Mouse (Mus musculus): ENCODE results near the gene Cpsf4l. TPM values are rescaled to one million over a fixed set of nuclear protein-coding genes. Genes with fewer than 3 reads are reported as not detected.

Gene Cpsf4l
- polyA plus RNA-seq, 1 experiment from 2014 or later: 0.47 TPM

DNA sequence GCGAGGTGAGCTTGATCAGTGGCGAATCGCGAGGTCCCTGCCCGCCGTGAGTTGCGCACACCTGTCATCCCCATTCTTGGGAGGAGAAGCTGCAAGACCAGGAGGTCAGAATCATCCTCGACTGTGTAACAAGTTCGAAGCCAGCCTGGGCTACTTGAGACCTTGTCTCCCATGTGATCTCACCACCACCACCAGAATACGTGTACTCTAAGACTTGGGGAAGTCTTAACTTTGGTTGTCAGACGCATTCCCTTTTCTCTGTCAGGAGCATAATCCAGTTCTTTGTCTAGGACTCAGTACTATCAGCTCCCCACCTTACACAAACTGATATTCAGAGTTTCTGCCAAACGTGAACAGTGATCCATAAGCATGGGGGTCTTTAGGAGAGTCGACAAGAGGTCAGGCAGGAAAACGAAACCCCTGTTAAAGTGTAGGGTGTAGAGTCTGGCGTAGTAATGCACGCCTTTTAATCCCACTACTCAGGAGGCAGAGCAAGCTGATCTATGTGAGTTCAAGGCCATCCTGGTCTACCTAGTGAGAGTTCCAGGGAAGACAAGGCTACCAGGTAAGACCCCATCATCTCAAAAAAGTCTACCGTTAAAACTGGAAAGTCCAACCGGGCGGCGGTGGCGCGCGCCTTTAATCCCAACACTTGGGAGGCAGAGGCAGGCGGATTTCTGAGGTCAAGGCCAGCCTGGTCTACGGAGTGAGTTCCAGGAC lies 24.9 kb downstream of the Cpsf4l start:
- H3K27ac ChIP-seq: peak overlapping the region; percentile 92
- WGBS: 43% methylated on average over 25 of the region's 25 CpGs

DNA sequence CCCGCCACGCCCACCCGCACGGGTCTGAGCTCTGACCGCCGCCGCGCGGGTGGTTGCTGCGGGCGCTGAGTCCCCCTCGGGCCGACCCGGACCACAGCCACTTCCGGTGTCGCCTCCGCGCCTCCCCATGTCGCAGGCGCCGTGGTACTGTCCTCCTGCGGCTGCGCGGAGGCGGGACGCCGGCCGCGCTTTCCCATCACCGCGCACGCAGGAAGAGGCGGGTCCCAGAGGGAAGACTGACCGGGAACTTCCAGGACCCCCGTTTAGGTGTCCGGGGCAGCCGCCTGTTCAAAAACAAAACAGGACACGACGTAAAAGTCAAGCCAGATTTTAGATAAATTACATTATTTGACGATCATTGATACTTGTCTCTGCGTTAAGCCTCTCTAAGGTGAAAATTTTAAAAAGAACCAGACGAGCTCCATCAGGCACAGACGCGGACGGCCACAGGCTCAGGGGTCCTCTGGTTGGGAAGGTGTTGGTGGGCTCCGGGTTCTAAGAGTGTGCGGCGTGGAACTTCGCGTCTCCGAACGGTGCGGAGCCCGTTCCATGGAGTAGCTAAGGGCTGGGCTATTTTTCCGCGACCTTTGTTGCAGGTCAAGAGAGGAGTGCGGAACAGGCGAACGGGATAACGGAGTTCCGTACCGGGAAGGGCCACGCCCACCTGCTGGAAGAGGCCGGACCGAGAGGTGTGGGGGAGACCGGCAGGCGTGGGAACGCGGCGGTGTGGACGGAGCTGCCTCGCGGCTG lies 25.7 kb downstream of the Cpsf4l start, which contains the start of the genes Fam104a and D11Wsu47e:
Gene Fam104a, minus strand, starts transcription at position 199 of the 750 bp plus-strand sequence.
Gene D11Wsu47e, plus strand, starts transcription at position 456 of the 750 bp plus-strand sequence.
- DNase-seq (ENCODE audit: low spot score): peak; percentile 96
- Histone ChIP-seq H3K4me3 (peak within 1 kb of the TSS; percentile 93), H3K9me3 (no peaks in the 10 kb centered on the region), H3K4me1 (replicated peaks) (peaks cover 60% of the 10 kb centered on the region), H3K27me3 (ENCODE audit: insufficient read depth, poor library complexity, severe bottlenecking) (no peaks in the 10 kb centered on the region), H3K27ac (peak within 1 kb of the TSS; percentile 92), H3K36me3 (peaks cover 15% of the 10 kb centered on the region)
- under 1% methylated on average over 73 of the region's 73 CpGs for WGBS

More for the DNA sequence above, 24.9 kb downstream of the Cpsf4l start:
- no peak for DNase-seq (ENCODE audit: low spot score)
- no peaks in the 10 kb centered on the region for H3K27me3 ChIP-seq (ENCODE audit: insufficient read depth, poor library complexity, severe bottlenecking)
- peaks cover 59% of the 10 kb centered on the region for H3K4me1 ChIP-seq (replicated peaks)
- H3K4me3 ChIP-seq: peak overlapping the region; percentile 93
- no peaks in the 10 kb centered on the region for H3K9me3 ChIP-seq
- H3K36me3 ChIP-seq: peaks cover 23% of the 10 kb centered on the region

DNA sequence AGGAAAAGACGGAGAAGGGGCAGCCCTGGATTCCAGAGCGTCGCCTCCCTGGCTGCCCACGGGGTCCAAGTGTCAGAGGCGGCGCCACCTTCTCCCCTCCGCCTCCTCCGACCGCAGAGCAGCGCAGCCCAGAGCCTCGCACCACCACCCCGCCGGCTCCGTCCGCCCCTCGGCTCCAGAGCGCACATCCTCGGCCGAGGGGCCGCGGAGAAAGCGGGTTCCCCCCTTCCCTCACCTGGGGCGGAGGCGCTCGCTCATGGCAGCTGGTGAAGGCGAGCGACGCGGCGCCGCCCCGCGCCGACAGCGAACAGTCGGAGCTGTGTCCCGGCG lies 26.2 kb downstream of the Cpsf4l start:
- peak overlapping the region; percentile 92 for H3K27ac ChIP-seq

DNA sequence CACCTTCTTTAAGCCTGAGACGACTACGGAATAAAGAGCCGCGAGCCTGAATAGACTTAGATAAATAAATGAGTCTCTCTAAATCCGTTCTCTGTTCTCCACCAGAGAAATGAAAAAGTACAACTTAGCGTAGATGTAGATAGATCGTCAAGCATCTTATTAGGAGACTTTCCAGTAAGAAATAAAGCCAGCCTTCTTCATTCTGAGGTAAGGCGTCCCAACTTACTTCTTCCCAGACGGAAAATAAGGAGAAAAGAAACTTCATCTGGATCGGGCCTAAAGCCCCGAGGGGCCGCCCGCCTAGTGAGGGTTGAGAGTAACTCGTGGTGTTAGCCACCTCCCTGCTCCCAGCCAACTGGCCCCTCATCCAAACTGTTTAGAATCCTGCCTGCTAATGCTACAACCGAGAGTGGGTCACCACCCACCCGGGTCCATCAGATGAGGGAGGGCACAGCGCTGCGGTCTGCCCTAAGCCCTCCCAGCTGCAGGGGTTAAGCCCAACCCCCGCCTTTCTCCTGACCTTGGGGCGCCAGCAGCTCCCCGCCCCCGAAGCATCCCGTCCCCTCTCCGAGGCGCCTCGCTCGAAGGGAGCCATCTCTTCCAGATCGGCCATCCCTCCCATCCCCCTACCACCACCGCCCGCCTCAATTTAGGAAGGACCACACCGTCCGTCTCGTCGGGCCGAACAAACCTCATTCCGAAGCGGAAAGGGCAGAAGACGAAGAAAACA lies 26.8 kb downstream of the Cpsf4l start:
- DNase-seq (ENCODE audit: low spot score): peak; percentile 73
- peak overlapping the region; percentile 92 for H3K27ac ChIP-seq
- no peaks in the 10 kb centered on the region for H3K9me3 ChIP-seq
- H3K36me3 ChIP-seq: peaks cover 5% of the 10 kb centered on the region
- peaks cover 66% of the 10 kb centered on the region for H3K4me1 ChIP-seq (replicated peaks)
- H3K4me3 ChIP-seq: peak overlapping the region; percentile 93
- 5% methylated on average over 38 of the region's 38 CpGs for WGBS
- H3K27me3 ChIP-seq (ENCODE audit: insufficient read depth, poor library complexity, severe bottlenecking): no peaks in the 10 kb centered on the region

More for the DNA sequence above, 26.2 kb downstream of the Cpsf4l start:
- H3K4me3 ChIP-seq: peak overlapping the region; percentile 93
- DNase-seq (ENCODE audit: low spot score): no peak
- H3K27me3 ChIP-seq (ENCODE audit: insufficient read depth, poor library complexity, severe bottlenecking): no peaks in the 10 kb centered on the region
- H3K4me1 ChIP-seq (replicated peaks): peaks cover 62% of the 10 kb centered on the region
- under 1% methylated on average over 29 of the region's 38 CpGs for WGBS
- H3K9me3 ChIP-seq: no peaks in the 10 kb centered on the region
- H3K36me3 ChIP-seq: peaks cover 10% of the 10 kb centered on the region

DNA sequence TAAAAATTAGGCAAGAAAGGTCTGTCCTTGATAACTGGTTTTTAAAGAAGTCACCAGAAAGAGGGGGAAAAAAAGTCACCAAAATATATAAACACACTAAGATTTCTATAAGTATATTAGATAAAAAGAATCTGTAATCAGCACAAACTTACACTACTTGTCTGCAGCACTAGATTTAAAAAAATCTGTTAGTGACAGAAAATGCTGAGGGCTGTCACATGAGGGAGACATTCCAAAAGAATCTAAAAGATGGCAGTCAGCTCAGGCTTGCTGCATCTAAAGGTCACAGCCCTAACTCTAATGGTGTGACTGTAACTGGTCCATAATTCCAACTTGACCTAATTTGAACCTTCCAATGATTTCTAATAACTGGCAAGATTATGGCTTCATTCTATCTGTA lies 27.8 kb downstream of the Cpsf4l start:
- peaks cover 59% of the 10 kb centered on the region for H3K4me1 ChIP-seq (replicated peaks)

DNA sequence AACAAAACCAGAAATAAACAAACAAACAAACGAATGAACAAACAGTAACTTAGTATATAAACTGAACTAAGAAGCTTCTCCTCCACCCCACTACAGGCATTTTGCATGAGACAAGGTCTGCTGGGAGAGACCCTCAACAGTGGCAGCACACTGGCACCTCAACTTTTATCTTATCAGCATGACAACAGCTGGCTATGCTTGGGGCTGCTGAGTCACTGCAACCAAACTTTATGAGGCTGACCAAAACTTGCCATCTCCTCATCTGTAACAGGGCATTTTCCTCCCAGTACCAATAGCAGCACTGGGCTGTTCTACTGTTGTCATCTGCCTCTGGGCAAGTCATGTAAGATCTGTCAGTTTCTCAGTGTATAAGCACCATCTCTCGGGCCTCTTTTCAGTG lies 28.9 kb downstream of the Cpsf4l start:
- no peaks in the 10 kb centered on the region for H3K9me3 ChIP-seq
- no peak for DNase-seq (ENCODE audit: low spot score)
- H3K27me3 ChIP-seq (ENCODE audit: insufficient read depth, poor library complexity, severe bottlenecking): no peaks in the 10 kb centered on the region
- peaks cover 50% of the 10 kb centered on the region for H3K4me1 ChIP-seq (replicated peaks)
- H3K27ac ChIP-seq: no peak overlapping the region
- peaks cover 19% of the 10 kb centered on the region for H3K36me3 ChIP-seq
- H3K4me3 ChIP-seq: no peak overlapping the region
- WGBS: 88% methylated on average over 2 of the region's 2 CpGs

More for the DNA sequence above, 27.8 kb downstream of the Cpsf4l start:
- H3K27ac ChIP-seq: no peak overlapping the region
- DNase-seq (ENCODE audit: low spot score): no peak
- no peaks in the 10 kb centered on the region for H3K27me3 ChIP-seq (ENCODE audit: insufficient read depth, poor library complexity, severe bottlenecking)
- peaks cover 8% of the 10 kb centered on the region for H3K36me3 ChIP-seq
- peak overlapping the region; percentile 93 for H3K4me3 ChIP-seq
- H3K9me3 ChIP-seq: no peaks in the 10 kb centered on the region

DNA sequence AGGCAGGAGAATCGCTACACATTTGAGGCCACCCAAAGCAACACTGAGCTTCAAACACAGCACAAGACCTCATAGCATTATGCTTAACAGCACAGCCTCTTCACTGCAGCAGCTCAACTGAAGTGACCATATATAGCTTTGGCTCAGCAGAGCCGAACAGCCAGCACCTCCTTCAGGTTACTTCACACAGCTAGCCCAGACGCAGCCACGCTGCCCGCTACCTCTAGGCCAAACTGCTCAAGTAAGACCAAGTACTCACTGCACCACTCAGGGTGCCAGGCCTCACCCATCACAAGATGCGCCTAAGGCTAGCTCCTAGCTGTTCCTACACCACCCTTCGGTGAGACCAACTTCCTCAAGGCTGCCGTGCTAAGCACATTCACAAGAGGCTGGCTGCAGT lies 31.4 kb downstream of the Cpsf4l start:
- no peak for DNase-seq (ENCODE audit: low spot score)
- peaks cover 44% of the 10 kb centered on the region for H3K36me3 ChIP-seq
- H3K27ac ChIP-seq: no peak overlapping the region
- WGBS: 87% methylated on average over 8 of the region's 8 CpGs
- no peaks in the 10 kb centered on the region for H3K27me3 ChIP-seq (ENCODE audit: insufficient read depth, poor library complexity, severe bottlenecking)
- no peak overlapping the region for H3K4me3 ChIP-seq
- H3K4me1 ChIP-seq (replicated peaks): peaks cover 31% of the 10 kb centered on the region
- H3K9me3 ChIP-seq: no peaks in the 10 kb centered on the region

DNA sequence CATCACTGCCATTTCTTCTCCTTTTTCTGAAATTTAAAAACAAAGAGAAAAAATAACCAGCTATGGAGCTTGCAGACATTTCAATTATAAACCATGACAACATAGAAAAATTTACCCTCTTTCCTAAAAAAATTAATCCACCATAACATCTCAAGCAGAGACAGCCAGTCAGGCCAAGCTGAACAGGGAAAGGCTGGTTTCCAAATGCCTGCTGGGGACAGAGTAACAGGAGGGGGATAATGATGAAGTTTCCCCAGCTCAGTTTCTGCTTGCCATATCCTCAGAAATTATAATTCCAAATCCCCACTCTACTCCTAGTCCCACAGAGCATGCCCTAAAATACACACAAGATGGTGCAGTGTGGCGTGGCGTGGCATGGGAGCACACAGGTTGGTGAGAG lies 32.4 kb downstream of the Cpsf4l start:
- Histone ChIP-seq H3K4me3 (no peak overlapping the region), H3K36me3 (peaks cover 54% of the 10 kb centered on the region), H3K9me3 (no peaks in the 10 kb centered on the region), H3K27ac (no peak overlapping the region), H3K27me3 (ENCODE audit: insufficient read depth, poor library complexity, severe bottlenecking) (no peaks in the 10 kb centered on the region), H3K4me1 (replicated peaks) (peaks cover 22% of the 10 kb centered on the region)
- no peak for DNase-seq (ENCODE audit: low spot score)
- WGBS: 99% methylated on average over 2 of the region's 2 CpGs

DNA sequence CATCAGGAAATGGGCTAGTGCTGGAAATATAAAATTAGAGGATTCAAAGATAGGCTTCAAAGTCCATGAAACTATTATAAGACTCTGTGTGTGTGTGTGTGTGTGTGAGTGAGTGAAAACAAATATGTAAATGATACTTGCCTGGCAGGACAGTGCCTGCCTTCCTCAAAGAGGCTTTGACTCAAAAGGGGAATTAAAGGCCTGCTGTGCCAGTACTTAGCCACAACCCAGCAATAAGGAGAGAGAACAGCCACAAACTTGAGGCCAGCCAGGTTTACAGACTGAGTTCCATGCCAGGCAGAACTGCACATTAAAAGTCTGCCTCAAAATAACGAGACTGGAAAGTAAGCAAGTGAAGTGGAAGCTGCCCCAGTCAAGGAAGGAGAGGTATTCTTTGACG lies 33.0 kb downstream of the Cpsf4l start:
- H3K4me3 ChIP-seq: no peak overlapping the region
- H3K36me3 ChIP-seq: peaks cover 60% of the 10 kb centered on the region
- H3K27me3 ChIP-seq (ENCODE audit: insufficient read depth, poor library complexity, severe bottlenecking): no peaks in the 10 kb centered on the region
- H3K9me3 ChIP-seq: no peaks in the 10 kb centered on the region
- no peak overlapping the region for H3K27ac ChIP-seq
- WGBS: 89% methylated on average over 2 of the region's 2 CpGs
- no peak for DNase-seq (ENCODE audit: low spot score)
- peaks cover 17% of the 10 kb centered on the region for H3K4me1 ChIP-seq (replicated peaks)

DNA sequence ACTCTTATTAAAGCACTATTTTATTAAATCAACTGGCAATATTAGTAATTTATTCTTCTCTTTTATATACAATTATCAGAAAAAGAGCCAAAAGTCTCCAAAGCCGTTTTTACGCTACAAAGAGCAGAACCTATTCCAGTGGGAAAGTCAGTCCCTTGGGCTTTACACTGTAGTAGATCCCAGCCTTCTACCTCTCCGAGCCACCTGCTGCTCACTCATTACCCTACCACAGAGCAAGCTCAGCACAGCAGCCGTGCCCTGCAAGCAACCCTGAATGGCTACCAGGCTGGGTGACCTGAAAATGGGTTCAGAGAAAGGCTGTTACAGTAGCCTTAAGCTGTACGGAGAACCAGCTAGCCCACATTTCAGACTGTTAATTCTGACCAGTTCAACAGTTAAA lies 35.2 kb downstream of the Cpsf4l start:
- Histone ChIP-seq H3K27me3 (ENCODE audit: insufficient read depth, poor library complexity, severe bottlenecking) (no peaks in the 10 kb centered on the region), H3K4me1 (replicated peaks) (peaks cover 6% of the 10 kb centered on the region), H3K4me3 (no peak overlapping the region), H3K36me3 (peaks cover 82% of the 10 kb centered on the region), H3K9me3 (no peaks in the 10 kb centered on the region), H3K27ac (no peak overlapping the region)
- no peak for DNase-seq (ENCODE audit: low spot score)
- WGBS: 88% methylated on average over 5 of the region's 5 CpGs

DNA sequence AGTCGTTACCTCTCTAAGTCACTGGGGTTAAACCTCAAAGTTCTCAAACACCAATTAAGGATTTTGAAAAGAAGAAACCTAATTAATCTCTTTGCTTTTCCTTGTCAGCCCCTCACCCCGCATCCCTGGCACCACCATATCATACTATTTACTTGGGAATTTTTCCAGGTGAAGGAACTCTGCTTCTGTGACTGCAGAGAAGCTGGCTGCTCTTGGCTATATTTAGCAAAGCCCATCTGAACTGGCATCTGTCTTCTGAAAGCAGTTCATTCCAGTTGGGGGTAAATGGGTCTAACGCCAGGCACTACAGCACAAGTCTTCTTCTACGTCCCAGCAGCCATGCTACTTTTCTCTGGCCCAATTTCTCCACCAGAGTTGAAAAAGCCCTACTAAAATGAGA lies 36.2 kb downstream of the Cpsf4l start:
- Histone ChIP-seq H3K4me1 (replicated peaks) (peaks cover 4% of the 10 kb centered on the region), H3K9me3 (no peaks in the 10 kb centered on the region), H3K4me3 (no peak overlapping the region), H3K27ac (no peak overlapping the region), H3K36me3 (peaks cover 91% of the 10 kb centered on the region), H3K27me3 (ENCODE audit: insufficient read depth, poor library complexity, severe bottlenecking) (no peaks in the 10 kb centered on the region)
- DNase-seq (ENCODE audit: low spot score): no peak
- 97% methylated on average over 4 of the region's 4 CpGs for WGBS

DNA sequence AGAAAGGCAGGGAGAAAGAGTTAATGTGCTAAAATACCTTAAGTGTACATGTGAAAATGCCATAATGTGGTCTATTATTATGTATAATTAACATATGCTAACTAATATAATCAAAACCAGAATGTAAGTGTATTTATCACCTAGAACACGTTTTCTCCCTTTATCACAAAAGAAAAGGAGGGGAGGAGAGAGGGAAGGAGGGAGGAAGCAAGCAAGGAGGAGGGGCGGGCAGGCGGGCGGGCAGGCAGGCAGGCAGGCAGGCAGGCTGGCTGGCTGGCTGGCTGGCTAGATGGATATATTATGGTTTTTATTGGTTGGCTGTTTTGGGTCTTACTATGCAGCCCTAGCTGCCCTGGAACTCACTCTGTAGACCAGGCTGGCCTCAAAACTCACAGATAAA lies 40.1 kb downstream of the Cpsf4l start:
- Histone ChIP-seq H3K27ac (no peak overlapping the region), H3K9me3 (no peaks in the 10 kb centered on the region), H3K4me3 (no peak overlapping the region), H3K36me3 (peaks cover 90% of the 10 kb centered on the region), H3K27me3 (ENCODE audit: insufficient read depth, poor library complexity, severe bottlenecking) (no peaks in the 10 kb centered on the region), H3K4me1 (replicated peaks) (peaks cover 10% of the 10 kb centered on the region; the same call in 1 of the 2 replicates)
- DNase-seq (ENCODE audit: low spot score): no peak
- 85% methylated on average over 4 of the region's 4 CpGs for whole genome bisulfite sequencing

DNA sequence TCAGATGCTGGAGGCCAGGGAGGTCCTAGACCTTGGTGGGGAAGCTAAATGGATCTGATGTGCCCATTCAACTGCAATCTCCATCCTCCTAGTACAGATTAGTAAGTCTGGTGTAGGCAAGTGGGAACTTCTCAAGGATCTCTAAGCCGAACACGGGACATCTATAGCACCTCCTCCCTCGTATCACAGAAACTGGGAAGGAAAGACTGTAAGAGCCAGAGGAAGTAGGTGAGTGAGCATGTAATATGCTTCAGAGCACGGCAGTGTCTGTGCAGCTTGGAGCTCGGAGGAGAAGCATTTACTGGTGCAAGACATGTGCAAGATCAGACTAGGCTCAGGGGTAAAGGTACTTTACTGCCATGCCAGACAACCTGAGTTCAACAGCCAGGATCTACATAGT lies 41.0 kb downstream of the Cpsf4l start:
- Histone ChIP-seq H3K27me3 (ENCODE audit: insufficient read depth, poor library complexity, severe bottlenecking) (no peaks in the 10 kb centered on the region), H3K27ac (no peak overlapping the region), H3K36me3 (peaks cover 90% of the 10 kb centered on the region), H3K4me1 (replicated peaks) (peaks cover 10% of the 10 kb centered on the region; the same call in 1 of the 2 replicates), H3K9me3 (no peaks in the 10 kb centered on the region), H3K4me3 (no peak overlapping the region)
- WGBS: 95% methylated on average over 5 of the region's 5 CpGs
- DNase-seq (ENCODE audit: low spot score): no peak

Measured in hindbrain, embryonic 10.5 days (tissue).